Mouse (Mus musculus) lung, embryonic 15.5 days (tissue): ENCODE results near the gene 9530068E07Rik. TPM values are rescaled to one million over a fixed set of nuclear protein-coding genes. Genes with fewer than 3 reads are reported as not detected.

ENCODE experiments used
- ATAC-seq: fragments of 200-750 bp; cut with Nextera tagmentation; 2 replicates; pipeline ENCODE4 v1.8.0; 2017; ENCODE audit warnings: moderate number of reproducible peaks, borderline replicate concordance; ENCODE audit not compliant: low FRiP score, low TSS enrichment; ENCODE audit errors: extremely low read depth
- H3K27ac ChIP-seq: fragments of 300-500 bp; sonication (generic); 2 replicates; pipeline ENCODE4 v1.5.1; 2015; ENCODE audit warnings: moderate library complexity, mild to moderate bottlenecking, inconsistent platforms
- H3K27me3 ChIP-seq: fragments of 300-500 bp; sonication (generic); 2 replicates; pipeline ENCODE4 v1.6.1; 2015; ENCODE audit warnings: inconsistent platforms
- H3K36me3 ChIP-seq: fragments of 300-500 bp; sonication (generic); 2 replicates; pipeline ENCODE4 v1.6.1; 2015; ENCODE audit warnings: inconsistent platforms
- H3K4me1 ChIP-seq: fragments of 300-500 bp; sonication (generic); 2 replicates; pipeline ENCODE4 v1.6.1; 2015; ENCODE audit warnings: inconsistent platforms
- H3K4me2 ChIP-seq: fragments of 300-500 bp; sonication (generic); 2 replicates; pipeline ENCODE4 v1.6.1; 2015; ENCODE audit warnings: inconsistent platforms, mild to moderate bottlenecking, moderate library complexity
- H3K4me3 ChIP-seq: fragments of 300-500 bp; sonication (generic); 2 replicates; pipeline ENCODE4 v1.5.1; 2015; ENCODE audit warnings: mild to moderate bottlenecking, inconsistent platforms
- H3K9ac ChIP-seq: fragments of 300-500 bp; sonication (generic); 2 replicates; pipeline ENCODE4 v1.6.1; 2015; ENCODE audit warnings: inconsistent platforms
- H3K9me3 ChIP-seq: fragments of 300-500 bp; sonication (generic); 2 replicates; pipeline ENCODE4 v1.6.1; 2016; ENCODE audit warnings: inconsistent platforms
- WGBS: fragments of 180-500 bp; shearing (Covaris S2); methylation state at CpG from one replicate; pipeline ENCODE4 v1.1.7; 2015; 5-methylcytosine and 5-hydroxymethylcytosine counted together
- polyA plus RNA-seq: library from polyadenylated mRNA; unstranded; fragments of >200 nt; fragmentation: Nextera tagmentation; extraction: Ambion mirVana; gene quantifications from 2 replicates; pipeline ENCODE4 v1.2.1, GENCODE M21; 2015

9530068E07Rik gene
- polyA plus RNA-seq, 1 experiment from 2014 or later, result 224 TPM

GRCm38 (mm10) chr11:52401476-52401875 lies 5.2 kb downstream of the 9530068E07Rik start:
- Histone ChIP-seq H3K4me2 (no peak overlapping the region), H3K9me3 (no peaks in the 10 kb centered on the region), H3K9ac (no peak overlapping the region), H3K36me3 (peaks cover 24% of the 10 kb centered on the region), H3K4me3 (no peak overlapping the region), H3K27ac (no peak overlapping the region), H3K27me3 (no peaks in the 10 kb centered on the region), H3K4me1 (peaks cover 3% of the 10 kb centered on the region; the same call in 1 of the 2 replicates)
- ATAC-seq, result no peak
- WGBS, result 51% methylated on average over 2 of the region's 2 CpGs

DNA sequence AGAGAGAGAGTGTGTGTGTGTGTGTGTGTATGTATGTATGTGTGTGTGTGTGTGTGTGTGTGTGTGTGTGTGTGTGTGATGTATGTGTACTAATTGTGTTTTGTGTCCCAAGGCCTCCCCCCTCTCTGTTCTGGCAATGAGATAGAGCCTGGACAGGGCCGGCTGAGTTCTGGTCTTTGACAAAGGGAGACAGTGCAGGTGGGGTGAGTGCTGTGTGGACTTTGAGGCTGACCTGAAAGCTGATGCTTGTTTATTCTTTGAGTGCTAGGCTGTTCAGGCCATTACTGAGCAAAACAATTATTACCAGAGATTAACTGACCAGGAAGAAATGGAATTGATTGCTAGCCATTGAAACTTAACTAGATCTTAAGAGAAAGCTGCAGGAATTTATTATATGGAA lies 6.3 kb downstream of the 9530068E07Rik start:
- no peak overlapping the region for H3K4me3 ChIP-seq
- no peak overlapping the region for H3K27ac ChIP-seq
- no peak overlapping the region for H3K9ac ChIP-seq
- ATAC-seq, result no peak
- no peaks in the 10 kb centered on the region for H3K9me3 ChIP-seq
- H3K4me2 ChIP-seq, result no peak overlapping the region
- 86% methylated on average over 1 of the region's 1 CpGs for WGBS
- H3K36me3 ChIP-seq, result peaks cover 35% of the 10 kb centered on the region
- H3K27me3 ChIP-seq, result no peaks in the 10 kb centered on the region
- no peaks in the 10 kb centered on the region for H3K4me1 ChIP-seq

- WGBS, result 84% methylated on average over 5 of the region's 5 CpGs
These were observed 8.0 kb downstream of the 9530068E07Rik start for GRCm38 (mm10) chr11:52404209-52404608.

DNA sequence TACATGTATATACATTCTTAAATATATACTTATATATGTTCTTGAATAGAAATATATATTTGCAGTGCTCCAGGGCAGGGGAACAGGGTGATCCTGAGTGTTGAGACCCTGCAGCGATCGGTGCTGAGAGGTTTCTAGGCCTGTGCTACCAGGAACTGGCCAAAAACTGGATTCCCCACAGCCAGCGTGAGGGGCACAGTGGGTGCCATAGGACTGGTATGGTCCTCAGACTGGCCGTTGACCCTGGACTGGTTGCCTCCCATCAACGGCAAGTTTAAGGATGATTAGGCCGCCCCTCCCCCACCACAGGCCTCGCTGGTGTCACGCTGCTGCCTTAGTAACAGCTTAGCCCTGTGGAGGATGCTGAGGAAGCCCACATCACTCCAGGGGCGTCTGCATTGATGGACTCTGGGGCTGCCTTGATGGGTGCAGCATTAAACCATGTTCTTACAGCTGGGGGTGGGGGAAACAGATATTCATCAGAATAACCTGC lies 9.0 kb downstream of the 9530068E07Rik start:
- Histone ChIP-seq H3K4me2 (no peak overlapping the region), H3K27ac (no peak overlapping the region), H3K4me3 (no peak overlapping the region), H3K4me1 (no peaks in the 10 kb centered on the region), H3K9ac (no peak overlapping the region), H3K27me3 (no peaks in the 10 kb centered on the region), H3K9me3 (no peaks in the 10 kb centered on the region), H3K36me3 (peaks cover 52% of the 10 kb centered on the region)
- ATAC-seq, result no peak
- WGBS, result 76% methylated on average over 9 of the region's 9 CpGs

More at GRCm38 (mm10) chr11:52404209-52404608, 8.0 kb downstream of the 9530068E07Rik start:
- Histone ChIP-seq H3K36me3 (peaks cover 50% of the 10 kb centered on the region), H3K4me3 (no peak overlapping the region), H3K27ac (no peak overlapping the region), H3K9me3 (no peaks in the 10 kb centered on the region), H3K27me3 (no peaks in the 10 kb centered on the region), H3K9ac (no peak overlapping the region), H3K4me1 (no peaks in the 10 kb centered on the region), H3K4me2 (no peak overlapping the region)
- no peak for ATAC-seq

GRCm38 (mm10) chr11:52409316-52409715 lies 13.1 kb downstream of the 9530068E07Rik start:
- Histone ChIP-seq H3K4me1 (no peaks in the 10 kb centered on the region), H3K4me2 (no peak overlapping the region), H3K9me3 (no peaks in the 10 kb centered on the region), H3K36me3 (peaks cover 38% of the 10 kb centered on the region), H3K27ac (no peak overlapping the region), H3K4me3 (no peak overlapping the region), H3K27me3 (no peaks in the 10 kb centered on the region), H3K9ac (no peak overlapping the region)
- ATAC-seq, result no peak
- 54% methylated on average over 5 of the region's 5 CpGs for WGBS

DNA sequence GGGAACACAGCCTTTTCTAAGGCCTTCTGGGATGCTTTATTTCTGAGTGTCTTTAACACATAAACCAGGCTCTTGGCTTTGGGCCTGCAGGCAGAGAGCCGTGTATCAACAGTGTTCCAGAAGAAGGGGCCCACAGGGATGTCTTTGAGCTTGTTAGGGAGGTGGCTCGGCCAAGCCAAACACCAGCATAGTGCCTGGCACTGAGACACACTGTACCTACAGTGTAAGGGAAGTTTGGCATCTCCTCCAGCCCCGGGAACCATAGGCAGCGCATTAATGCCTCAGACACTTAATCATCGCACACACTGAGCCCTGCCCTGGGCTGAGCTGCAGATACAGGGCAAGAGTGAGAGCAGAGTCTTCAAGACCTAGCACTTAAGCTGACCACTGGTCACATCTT lies 22.1 kb downstream of the 9530068E07Rik start:
- WGBS, result 70% methylated on average over 5 of the region's 5 CpGs
- Histone ChIP-seq H3K9ac (no peak overlapping the region), H3K4me1 (no peaks in the 10 kb centered on the region), H3K36me3 (no peaks in the 10 kb centered on the region), H3K9me3 (no peaks in the 10 kb centered on the region), H3K4me2 (no peak overlapping the region), H3K27me3 (no peaks in the 10 kb centered on the region), H3K27ac (no peak overlapping the region), H3K4me3 (no peak overlapping the region)
- ATAC-seq, result no peak

DNA sequence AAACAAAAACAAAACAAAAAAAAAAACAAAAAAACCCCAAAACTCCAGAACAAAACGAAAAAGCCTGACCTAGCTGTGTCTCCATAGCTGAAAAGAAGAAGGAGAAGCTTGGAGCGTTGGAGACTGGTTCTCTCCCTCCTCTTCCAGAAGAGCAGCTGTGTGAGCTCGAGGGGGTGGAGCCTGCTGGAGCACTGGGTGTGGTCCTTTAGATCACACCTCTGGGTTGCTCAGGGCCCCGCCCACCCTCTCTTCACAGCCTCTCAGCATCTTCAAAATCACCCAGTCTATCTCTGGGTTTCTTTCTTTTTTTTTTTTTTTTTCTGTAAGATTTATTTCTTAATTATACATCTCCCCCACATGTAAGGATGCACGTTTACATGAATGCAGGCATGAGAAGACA lies 23.0 kb downstream of the 9530068E07Rik start:
- ATAC-seq, result no peak
- H3K9ac ChIP-seq, result no peak overlapping the region
- WGBS, result 24% methylated on average over 5 of the region's 5 CpGs

DNA sequence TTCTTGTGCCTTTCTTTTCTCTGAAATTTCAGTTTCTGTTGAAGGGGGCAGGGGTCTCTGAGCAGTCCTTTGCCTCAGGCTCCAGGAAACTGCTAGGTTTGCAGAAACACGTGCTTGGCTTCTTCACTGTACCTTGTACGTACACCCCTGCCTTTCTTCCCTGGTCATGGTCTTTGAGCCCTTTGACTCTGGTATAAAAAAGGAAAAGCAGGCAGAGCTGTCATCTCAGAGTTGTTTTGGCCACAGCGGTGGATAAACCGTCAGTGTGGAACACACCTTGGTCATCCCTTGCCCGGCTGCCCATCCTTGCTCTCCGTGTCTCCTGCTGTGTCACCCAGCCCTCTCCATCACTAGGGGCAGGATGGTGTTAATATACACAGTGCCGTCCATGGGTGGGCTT lies 23.6 kb downstream of the 9530068E07Rik start:
- Histone ChIP-seq H3K4me3 (no peak overlapping the region), H3K4me2 (no peak overlapping the region), H3K36me3 (no peaks in the 10 kb centered on the region), H3K4me1 (no peaks in the 10 kb centered on the region), H3K27ac (no peak overlapping the region), H3K9me3 (no peaks in the 10 kb centered on the region), H3K27me3 (no peaks in the 10 kb centered on the region), H3K9ac (no peak overlapping the region)
- WGBS, result 72% methylated on average over 7 of the region's 7 CpGs
- no peak for ATAC-seq

More for the DNA sequence above, 23.0 kb downstream of the 9530068E07Rik start:
- Histone ChIP-seq H3K36me3 (no peaks in the 10 kb centered on the region), H3K4me1 (no peaks in the 10 kb centered on the region), H3K4me2 (no peak overlapping the region), H3K27ac (no peak overlapping the region), H3K27me3 (no peaks in the 10 kb centered on the region), H3K4me3 (no peak overlapping the region), H3K9me3 (no peaks in the 10 kb centered on the region)

- Histone ChIP-seq H3K4me1 (no peaks in the 10 kb centered on the region), H3K4me2 (no peak overlapping the region), H3K9ac (no peak overlapping the region), H3K4me3 (no peak overlapping the region), H3K36me3 (no peaks in the 10 kb centered on the region), H3K9me3 (no peaks in the 10 kb centered on the region), H3K27me3 (no peaks in the 10 kb centered on the region), H3K27ac (no peak overlapping the region)
- ATAC-seq, result no peak
- 59% methylated on average over 12 of the region's 12 CpGs for WGBS
These were observed 24.2 kb downstream of the 9530068E07Rik start for GRCm38 (mm10) chr11:52420296-52421052.

DNA sequence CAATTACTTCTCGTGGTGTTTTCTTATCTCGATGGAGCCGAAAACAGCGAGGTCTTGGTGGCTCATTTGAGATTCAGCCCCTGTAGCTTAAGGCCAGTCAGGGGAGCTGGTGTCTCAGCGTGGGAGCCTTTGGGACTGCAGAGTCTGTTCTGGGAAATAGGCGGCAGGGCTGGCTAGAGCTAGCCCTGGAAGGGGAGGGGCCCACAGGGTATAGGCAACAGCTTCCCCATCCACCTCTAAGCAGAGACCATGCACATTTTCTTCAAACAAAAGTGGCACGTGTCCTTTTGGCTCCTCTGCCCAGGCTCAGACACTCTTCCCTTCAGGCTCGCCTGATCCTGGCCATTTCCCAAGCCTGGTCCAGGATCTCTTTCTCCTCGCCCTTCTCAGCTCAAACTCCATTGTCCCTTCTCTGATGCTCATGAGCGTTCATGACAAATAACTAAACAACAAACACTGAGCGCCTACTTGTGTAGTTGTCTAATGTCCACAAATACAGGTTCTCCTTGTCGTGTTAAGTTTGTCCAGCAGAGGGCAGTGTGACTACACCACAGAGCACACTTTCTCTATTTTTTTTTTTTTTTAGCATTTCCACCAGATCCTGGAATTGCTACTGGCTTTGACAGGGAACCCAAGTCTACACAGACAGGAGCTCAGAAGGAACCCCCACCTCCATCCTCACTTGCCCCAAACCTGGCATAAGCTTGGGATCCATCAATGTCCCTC lies 25.0 kb downstream of the 9530068E07Rik start:
- ATAC-seq, result no peak
- Histone ChIP-seq H3K4me2 (no peak overlapping the region), H3K9me3 (no peaks in the 10 kb centered on the region), H3K27me3 (no peaks in the 10 kb centered on the region), H3K27ac (no peak overlapping the region), H3K9ac (no peak overlapping the region), H3K4me3 (no peak overlapping the region), H3K4me1 (no peaks in the 10 kb centered on the region), H3K36me3 (no peaks in the 10 kb centered on the region)
- WGBS, result 24% methylated on average over 12 of the region's 12 CpGs

- no peak for ATAC-seq
- H3K27ac ChIP-seq, result no peak overlapping the region
- H3K9ac ChIP-seq, result no peak overlapping the region
- no peaks in the 10 kb centered on the region for H3K36me3 ChIP-seq
- no peak overlapping the region for H3K4me3 ChIP-seq
- no peaks in the 10 kb centered on the region for H3K27me3 ChIP-seq
- WGBS, result 65% methylated on average over 6 of the region's 6 CpGs
- H3K4me1 ChIP-seq, result no peaks in the 10 kb centered on the region
- no peaks in the 10 kb centered on the region for H3K9me3 ChIP-seq
- no peak overlapping the region for H3K4me2 ChIP-seq
These were observed 33.2 kb downstream of the 9530068E07Rik start for GRCm38 (mm10) chr11:52429440-52429839.

- ATAC-seq, result no peak
- no peaks in the 10 kb centered on the region for H3K9me3 ChIP-seq
- no peak overlapping the region for H3K4me2 ChIP-seq
- no peak overlapping the region for H3K4me3 ChIP-seq
- 26% methylated on average over 5 of the region's 5 CpGs for WGBS
- H3K36me3 ChIP-seq, result no peaks in the 10 kb centered on the region
- H3K27me3 ChIP-seq, result no peaks in the 10 kb centered on the region
- H3K4me1 ChIP-seq, result no peaks in the 10 kb centered on the region
- H3K27ac ChIP-seq, result no peak overlapping the region
- no peak overlapping the region for H3K9ac ChIP-seq
These were observed 35.4 kb downstream of the 9530068E07Rik start for GRCm38 (mm10) chr11:52431594-52431993.
